Mouse (Mus musculus) hindbrain, embryonic 16.5 days (tissue): ENCODE data around the gene Vwf. TPM values are rescaled to one million over a fixed set of nuclear protein-coding genes. Genes with fewer than 3 reads are reported as not detected.

Experiments
- ATAC-seq: fragments of 200-750 bp; cut with Nextera tagmentation; 2 replicates; pipeline ENCODE4 v1.8.0; 2017; ENCODE audit warnings: moderate TSS enrichment, moderate library complexity
- H3K27ac ChIP-seq: fragments of 300-500 bp; sonication (generic); 2 replicates; pipeline ENCODE4 v1.5.1; 2014; ENCODE audit warnings: low read depth, mild to moderate bottlenecking, control low read depth, low read length, moderate library complexity
- H3K27me3 ChIP-seq: fragments of 300-500 bp; sonication (generic); replicated peaks from 2 replicates; pipeline ENCODE4 v1.6.1; 2014; ENCODE audit warnings: low read length; ENCODE audit not compliant: control insufficient read depth, insufficient read depth
- H3K36me3 ChIP-seq: fragments of 300-500 bp; sonication (generic); 2 replicates; pipeline ENCODE4 v1.6.1; 2014; ENCODE audit warnings: mild to moderate bottlenecking, low read length, moderate library complexity, mixed read lengths; ENCODE audit not compliant: control insufficient read depth, insufficient read depth
- H3K4me1 ChIP-seq: fragments of 300-500 bp; sonication (generic); 2 replicates; pipeline ENCODE4 v1.6.1; 2014; ENCODE audit warnings: low read depth, low read length; ENCODE audit not compliant: control insufficient read depth, insufficient read depth
- H3K4me2 ChIP-seq: fragments of 300-500 bp; sonication (generic); 2 replicates; pipeline ENCODE4 v1.6.1; 2014; ENCODE audit warnings: mild to moderate bottlenecking, low read length, control low read depth, moderate library complexity
- H3K4me3 ChIP-seq: fragments of 300-500 bp; sonication (generic); 2 replicates; pipeline ENCODE4 v1.5.1; 2014; ENCODE audit warnings: mild to moderate bottlenecking, low read length, control low read depth, moderate library complexity
- H3K9ac ChIP-seq: fragments of 300-500 bp; sonication (generic); 2 replicates; pipeline ENCODE4 v1.6.1; 2014; ENCODE audit warnings: low read depth, mild to moderate bottlenecking, control low read depth, low read length, moderate library complexity
- H3K9me3 ChIP-seq: fragments of 300-500 bp; sonication (generic); 2 replicates; pipeline ENCODE4 v1.6.1; 2014; ENCODE audit warnings: mild to moderate bottlenecking, low read length, moderate library complexity; ENCODE audit not compliant: control insufficient read depth
- WGBS: fragments of 180-500 bp; shearing (Covaris S2); extraction: QIAGEN DNeasy Blood & Tissue Kit; methylation state at CpG from one replicate; pipeline ENCODE4 v1.1.7; 2014; 5-methylcytosine and 5-hydroxymethylcytosine counted together
- polyA plus RNA-seq: library from polyadenylated mRNA; unstranded; fragments of >200 nt; fragmentation: Nextera tagmentation; extraction: Ambion mirVana; gene quantifications from 2 replicates; pipeline ENCODE4 v1.2.1, GENCODE M21; 2015

The Vwf gene
- polyA plus RNA-seq, 1 experiment from 2014 or later: 12.9 TPM

DNA sequence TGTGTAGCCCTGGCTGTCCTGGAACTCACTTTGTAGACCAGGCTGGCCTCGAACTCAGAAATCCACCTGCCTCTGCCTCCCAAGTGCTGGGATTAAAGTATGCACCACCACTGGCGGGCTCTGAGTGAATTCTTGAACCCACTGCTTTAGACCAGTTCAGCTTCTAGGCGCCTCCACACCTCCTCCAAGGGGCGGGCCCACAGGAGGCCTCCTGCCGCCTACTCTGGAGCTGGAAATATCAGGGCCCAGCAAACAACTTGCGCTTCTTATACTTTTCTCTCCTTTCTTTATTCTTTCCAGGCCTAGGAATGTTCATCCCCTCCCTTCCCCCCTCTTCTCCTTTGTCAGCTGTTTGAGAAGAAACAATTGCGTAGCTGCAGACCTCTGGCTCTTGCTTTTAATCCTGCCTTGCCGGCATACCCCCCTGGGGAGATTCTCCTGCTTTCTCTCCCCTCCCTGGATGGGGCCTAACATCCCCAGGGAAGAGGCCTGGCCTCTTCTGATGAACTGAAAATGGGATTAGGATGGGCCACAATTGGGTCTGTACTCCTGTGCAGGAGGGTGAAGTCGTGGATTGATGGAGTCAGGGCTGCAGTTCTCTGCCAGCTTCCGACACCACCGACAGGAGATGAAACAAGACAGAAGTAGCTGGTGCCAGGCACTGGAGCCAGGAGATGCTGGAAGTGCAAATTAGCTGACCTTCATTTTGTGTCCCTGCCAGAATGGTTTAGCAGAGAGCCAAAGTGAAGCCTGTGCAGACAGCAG, 31.5 kb downstream of the Vwf start:
- ATAC-seq: peak; percentile 85

DNA sequence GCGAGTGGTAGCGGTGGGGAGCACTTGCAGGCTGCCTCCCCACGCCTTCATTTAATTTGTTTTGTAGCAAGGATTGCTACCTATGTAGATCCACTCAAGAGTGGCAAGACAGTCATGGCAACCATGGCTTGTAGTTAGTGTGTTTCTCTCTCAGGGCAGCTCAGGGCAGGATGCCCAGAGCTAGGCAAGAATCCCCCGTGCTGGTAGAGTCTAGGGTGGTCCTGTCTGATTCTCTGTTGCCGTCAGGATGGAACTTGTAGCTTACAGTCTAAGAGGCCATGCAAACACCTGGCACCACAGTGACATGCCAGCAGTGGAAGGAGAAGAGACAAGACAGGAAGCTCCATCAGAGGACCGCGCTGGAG, 32.1 kb downstream of the Vwf start:
- ATAC-seq: peak; percentile 79
- H3K27ac ChIP-seq: no peak overlapping the region

More for the DNA sequence above, 31.5 kb downstream of the Vwf start:
- Histone ChIP-seq H3K27me3 (no peaks in the 10 kb centered on the region), H3K36me3 (no peaks in the 10 kb centered on the region), H3K9ac (no peak overlapping the region), H3K4me3 (no peak overlapping the region), H3K4me2 (no peak overlapping the region), H3K9me3 (no peaks in the 10 kb centered on the region), H3K27ac (peak overlapping the region; percentile 41), H3K4me1 (peaks cover 3% of the 10 kb centered on the region)
- WGBS: 33% methylated on average over 11 of the region's 11 CpGs

DNA sequence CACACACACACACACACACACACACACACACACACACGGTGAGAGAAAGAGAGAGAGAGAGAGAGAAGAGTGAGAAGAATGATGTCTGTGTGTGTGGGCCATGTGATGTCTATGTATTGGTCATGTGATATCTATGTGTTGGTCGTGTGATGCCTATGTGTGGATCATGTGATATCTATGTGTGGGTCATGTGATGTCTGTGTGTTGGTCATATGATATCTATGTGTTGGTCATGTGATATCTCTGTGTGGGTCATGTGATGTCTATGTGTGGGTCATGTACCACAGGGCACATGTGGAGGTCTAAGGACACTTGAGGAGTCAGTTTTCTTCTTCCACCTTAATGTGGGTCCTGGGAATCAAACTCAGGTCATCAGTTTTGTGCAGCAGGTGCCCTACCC, 33.3 kb downstream of the Vwf start:
- Histone ChIP-seq H3K9me3 (no peaks in the 10 kb centered on the region), H3K4me2 (no peak overlapping the region), H3K27me3 (no peaks in the 10 kb centered on the region), H3K27ac (no peak overlapping the region), H3K4me3 (no peak overlapping the region), H3K36me3 (no peaks in the 10 kb centered on the region), H3K4me1 (no peaks in the 10 kb centered on the region; the same call in 1 of the 2 replicates), H3K9ac (no peak overlapping the region)
- no peak for ATAC-seq
- 93% methylated on average over 2 of the region's 2 CpGs for WGBS

More for the DNA sequence above, 32.1 kb downstream of the Vwf start:
- no peaks in the 10 kb centered on the region; the same call in 1 of the 2 replicates for H3K4me1 ChIP-seq
- H3K27me3 ChIP-seq: no peaks in the 10 kb centered on the region
- no peaks in the 10 kb centered on the region for H3K9me3 ChIP-seq
- no peak overlapping the region for H3K4me3 ChIP-seq
- no peak overlapping the region for H3K4me2 ChIP-seq
- 52% methylated on average over 7 of the region's 7 CpGs for whole genome bisulfite sequencing
- H3K36me3 ChIP-seq: no peaks in the 10 kb centered on the region
- no peak overlapping the region for H3K9ac ChIP-seq

- no peak overlapping the region for H3K27ac ChIP-seq
- no peak overlapping the region for H3K4me3 ChIP-seq
- H3K9ac ChIP-seq: no peak overlapping the region
- no peak overlapping the region for H3K4me2 ChIP-seq
- peaks cover 5% of the 10 kb centered on the region for H3K4me1 ChIP-seq
- WGBS: 90% methylated on average over 6 of the region's 6 CpGs
- H3K27me3 ChIP-seq: no peaks in the 10 kb centered on the region
- ATAC-seq: no peak
- no peaks in the 10 kb centered on the region for H3K36me3 ChIP-seq
- no peaks in the 10 kb centered on the region for H3K9me3 ChIP-seq
Observed at GRCm38 (mm10) chr6:125583666-125584065, 37.1 kb downstream of the Vwf start.

- no peak overlapping the region for H3K27ac ChIP-seq
- no peak overlapping the region for H3K4me2 ChIP-seq
- H3K4me1 ChIP-seq: peaks cover 5% of the 10 kb centered on the region
- H3K9ac ChIP-seq: no peak overlapping the region
- H3K27me3 ChIP-seq: no peaks in the 10 kb centered on the region
- no peaks in the 10 kb centered on the region for H3K9me3 ChIP-seq
- 94% methylated on average over 15 of the region's 15 CpGs for WGBS
- H3K4me3 ChIP-seq: no peak overlapping the region
- H3K36me3 ChIP-seq: no peaks in the 10 kb centered on the region
- ATAC-seq: no peak
Observed at GRCm38 (mm10) chr6:125584266-125584665, 37.7 kb downstream of the Vwf start.

- Histone ChIP-seq H3K36me3 (no peaks in the 10 kb centered on the region), H3K4me3 (no peak overlapping the region), H3K9me3 (no peaks in the 10 kb centered on the region), H3K27me3 (no peaks in the 10 kb centered on the region), H3K27ac (no peak overlapping the region), H3K4me1 (peaks cover 5% of the 10 kb centered on the region), H3K4me2 (no peak overlapping the region), H3K9ac (no peak overlapping the region)
- 55% methylated on average over 3 of the region's 3 CpGs for WGBS
- no peak for ATAC-seq
Observed at GRCm38 (mm10) chr6:125585579-125585978, 39.0 kb downstream of the Vwf start.

GRCm38 (mm10) chr6:125586042-125586566, 39.5 kb downstream of the Vwf start:
- WGBS: 56% methylated on average over 4 of the region's 4 CpGs
- peak; percentile 35 for ATAC-seq
- Histone ChIP-seq H3K27ac (no peak overlapping the region), H3K4me1 (peaks cover 5% of the 10 kb centered on the region), H3K4me3 (no peak overlapping the region), H3K9me3 (no peaks in the 10 kb centered on the region), H3K36me3 (no peaks in the 10 kb centered on the region), H3K4me2 (no peak overlapping the region), H3K9ac (no peak overlapping the region), H3K27me3 (no peaks in the 10 kb centered on the region)

- Histone ChIP-seq H3K36me3 (no peaks in the 10 kb centered on the region), H3K4me1 (peaks cover 5% of the 10 kb centered on the region), H3K4me3 (no peak overlapping the region), H3K9me3 (no peaks in the 10 kb centered on the region), H3K27ac (no peak overlapping the region), H3K9ac (no peak overlapping the region), H3K27me3 (no peaks in the 10 kb centered on the region), H3K4me2 (no peak overlapping the region)
- 90% methylated on average over 12 of the region's 12 CpGs for WGBS
- ATAC-seq: no peak
Observed at GRCm38 (mm10) chr6:125588241-125588640, 41.7 kb downstream of the Vwf start.

GRCm38 (mm10) chr6:125589075-125589474, 42.5 kb downstream of the Vwf start:
- Histone ChIP-seq H3K36me3 (no peaks in the 10 kb centered on the region), H3K4me1 (peaks cover 5% of the 10 kb centered on the region), H3K9ac (no peak overlapping the region), H3K4me3 (no peak overlapping the region), H3K9me3 (no peaks in the 10 kb centered on the region), H3K27me3 (no peaks in the 10 kb centered on the region), H3K4me2 (no peak overlapping the region), H3K27ac (no peak overlapping the region)
- no peak for ATAC-seq
- 70% methylated on average over 8 of the region's 8 CpGs for WGBS
